Mouse (Mus musculus) testis, adult 2 months (tissue): ENCODE results near the gene Rnf130. TPM values are rescaled to one million over a fixed set of nuclear protein-coding genes. Genes with fewer than 3 reads are reported as not detected.

Experiments used
- H3K27ac ChIP-seq: fragments of 200-500 bp; 2 replicates; pipeline ENCODE4 v1.5.1; 2012; ENCODE audit warnings: low read depth, low read length; ENCODE audit not compliant: control insufficient read depth, insufficient read depth
- H3K27me3 ChIP-seq: fragments of 200-500 bp; 2 replicates; pipeline ENCODE4 v1.6.1; 2012; ENCODE audit warnings: mild to moderate bottlenecking, low read length, moderate library complexity; ENCODE audit not compliant: control insufficient read depth, insufficient read depth
- H3K36me3 ChIP-seq: fragments of 200-500 bp; 2 replicates; pipeline ENCODE4 v1.6.1; 2012; ENCODE audit warnings: mild to moderate bottlenecking, low read length; ENCODE audit not compliant: control insufficient read depth, insufficient read depth
- H3K4me1 ChIP-seq: fragments of 200-500 bp; 2 replicates; pipeline ENCODE4 v1.6.1; 2012; ENCODE audit warnings: low read length; ENCODE audit not compliant: control insufficient read depth, insufficient read depth
- H3K4me3 ChIP-seq: fragments of 200-500 bp; 2 replicates; pipeline ENCODE4 v1.5.1; 2012; ENCODE audit warnings: low read depth, mild to moderate bottlenecking, low read length, moderate library complexity, mixed read lengths; ENCODE audit not compliant: control insufficient read depth
- CTCF ChIP-seq: fragments of 200-500 bp; IDR thresholded peaks from 2 replicates; pipeline ENCODE4 v1.5.1; 2012; ENCODE audit warnings: low read depth, mild to moderate bottlenecking, inconsistent platforms, low read length, moderate library complexity; ENCODE audit not compliant: control insufficient read depth, insufficient read depth, insufficient replicate concordance
- POLR2A ChIP-seq: fragments of 200-500 bp; IDR thresholded peaks from 2 replicates; pipeline ENCODE4 v1.6.1; 2012; ENCODE audit warnings: low read depth, mild to moderate bottlenecking, inconsistent platforms, low read length, moderate library complexity; ENCODE audit not compliant: control insufficient read depth
- polyA plus RNA-seq: library from polyadenylated mRNA; depleted of rRNA; stranded (reverse); fragments of >200 nt; gene quantifications from 2 replicates; pipeline ENCODE4 v1.2.3, GENCODE M21; 2012

Rnf130 gene
- polyA plus RNA-seq, 1 experiment, result 12.1 TPM

DNA sequence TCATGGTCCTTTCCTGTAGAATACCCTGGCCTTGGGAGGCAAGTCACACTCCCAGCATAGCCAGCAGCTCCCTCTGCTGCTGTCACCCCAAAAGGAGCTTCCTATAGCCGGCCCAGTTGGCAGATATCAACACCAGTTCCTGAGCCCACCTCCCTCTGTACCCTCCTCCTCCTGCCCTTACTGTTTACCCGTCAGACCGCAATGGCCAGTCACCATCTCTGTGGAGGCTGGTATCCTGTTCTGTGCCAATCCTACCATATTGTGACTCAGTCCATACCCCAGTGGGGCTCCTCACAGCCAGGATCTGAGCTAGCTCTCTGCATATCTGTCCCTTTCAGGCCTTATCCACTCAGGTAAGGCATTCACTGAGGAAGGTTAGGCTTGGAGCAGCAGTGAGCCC lies 120.4 kb downstream of the Rnf130 start:
- Histone ChIP-seq H3K27me3 (no peaks in the 10 kb centered on the region), H3K36me3 (no peaks in the 10 kb centered on the region), H3K4me3 (no peak overlapping the region), H3K27ac (no peak overlapping the region), H3K4me1 (peaks cover 5% of the 10 kb centered on the region)
- TF ChIP-seq CTCF (no peak), POLR2A (no peak)

DNA sequence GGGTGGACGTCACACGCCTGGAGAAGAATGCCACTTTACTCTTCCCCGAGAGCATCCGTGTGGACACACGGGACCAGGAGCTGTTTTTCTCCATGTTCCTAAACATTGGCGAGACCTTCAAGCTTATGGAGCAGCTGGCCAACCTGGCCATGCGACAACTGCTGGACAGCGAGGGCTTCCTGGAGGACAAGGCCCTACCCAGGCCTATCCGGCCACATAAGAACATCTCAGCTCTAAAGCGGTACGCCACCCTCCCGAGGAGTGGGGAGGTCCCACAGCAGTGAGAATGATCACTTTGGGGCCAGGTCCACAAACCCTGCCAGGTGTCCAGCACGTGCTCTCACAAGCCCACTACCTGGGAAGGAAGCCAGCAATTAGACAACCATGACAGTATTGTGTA lies 121.0 kb downstream of the Rnf130 start:
- H3K27me3 ChIP-seq, result no peaks in the 10 kb centered on the region
- no peaks in the 10 kb centered on the region for H3K36me3 ChIP-seq
- H3K27ac ChIP-seq, result no peak overlapping the region
- TF ChIP-seq POLR2A, result no peak
- peaks cover 5% of the 10 kb centered on the region for H3K4me1 ChIP-seq
- no peak overlapping the region for H3K4me3 ChIP-seq

DNA sequence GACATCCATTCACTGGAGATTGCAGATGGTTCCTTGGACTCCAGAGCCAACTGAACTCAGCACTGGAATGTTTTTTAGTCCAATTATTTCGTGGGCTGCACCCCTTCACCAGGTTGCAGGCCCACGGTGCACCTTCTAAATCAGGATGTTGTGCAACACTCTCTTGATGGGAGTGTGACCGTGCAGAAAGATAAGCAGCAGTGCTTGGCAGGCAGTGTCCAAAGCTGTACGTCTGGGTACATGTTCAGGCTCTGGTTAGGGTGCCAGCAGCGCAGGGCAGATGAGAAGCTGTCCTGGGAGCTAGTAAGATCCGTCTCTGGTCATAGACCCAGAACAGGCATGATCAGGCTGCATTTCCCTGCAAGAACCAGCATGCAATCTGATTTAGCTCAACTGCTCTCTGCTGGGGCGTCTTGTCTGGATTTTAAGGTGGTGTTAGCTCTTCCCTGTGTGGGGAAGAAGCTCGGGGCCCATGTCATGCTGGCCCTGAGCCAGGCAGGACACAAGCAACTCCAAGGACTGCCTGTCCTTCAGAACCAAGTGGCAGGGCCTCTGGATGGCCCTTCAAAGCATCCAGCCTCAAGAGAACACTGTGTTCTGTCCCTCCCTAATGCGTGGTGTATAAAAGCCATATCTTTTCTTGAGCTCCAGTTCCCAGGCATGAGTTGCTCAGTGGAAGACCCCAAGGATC lies 122.3 kb downstream of the Rnf130 start:
- Histone ChIP-seq H3K4me1 (peaks cover 5% of the 10 kb centered on the region), H3K27ac (peak overlapping the region; percentile 92), H3K4me3 (no peak overlapping the region), H3K36me3 (no peaks in the 10 kb centered on the region), H3K27me3 (no peaks in the 10 kb centered on the region)
- TF ChIP-seq POLR2A (no peak), CTCF (no peak)

DNA sequence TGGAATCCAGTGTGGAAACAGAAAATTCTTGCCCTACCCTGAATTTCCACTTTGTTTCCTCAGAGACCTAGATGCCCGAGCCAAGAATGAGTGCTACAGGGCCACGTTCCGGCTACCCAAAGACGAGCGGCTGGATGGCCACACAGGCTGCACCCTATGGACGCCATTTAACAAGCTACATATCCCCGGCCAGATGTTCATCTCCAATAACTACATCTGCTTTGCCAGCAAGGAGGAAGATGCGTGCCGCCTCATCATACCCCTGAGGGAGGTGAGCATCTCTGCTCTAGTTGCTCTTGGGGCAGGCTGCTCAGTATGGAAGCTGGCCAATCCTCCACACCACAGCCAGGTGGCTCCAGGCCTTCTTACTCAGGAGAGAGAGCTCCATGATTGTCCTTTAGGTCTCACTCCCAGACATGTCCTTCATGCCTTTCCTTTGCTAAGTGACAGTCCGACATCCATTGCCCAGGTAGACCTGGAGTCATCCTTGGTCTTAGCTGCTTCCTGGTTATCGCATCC lies 122.9 kb downstream of the Rnf130 start:
- no peaks in the 10 kb centered on the region for H3K36me3 ChIP-seq
- H3K4me1 ChIP-seq, result peaks cover 5% of the 10 kb centered on the region
- no peaks in the 10 kb centered on the region for H3K27me3 ChIP-seq
- H3K27ac ChIP-seq, result peak overlapping the region; percentile 58
- H3K4me3 ChIP-seq, result no peak overlapping the region
- TF ChIP-seq POLR2A (no peak), CTCF (no peak)

DNA sequence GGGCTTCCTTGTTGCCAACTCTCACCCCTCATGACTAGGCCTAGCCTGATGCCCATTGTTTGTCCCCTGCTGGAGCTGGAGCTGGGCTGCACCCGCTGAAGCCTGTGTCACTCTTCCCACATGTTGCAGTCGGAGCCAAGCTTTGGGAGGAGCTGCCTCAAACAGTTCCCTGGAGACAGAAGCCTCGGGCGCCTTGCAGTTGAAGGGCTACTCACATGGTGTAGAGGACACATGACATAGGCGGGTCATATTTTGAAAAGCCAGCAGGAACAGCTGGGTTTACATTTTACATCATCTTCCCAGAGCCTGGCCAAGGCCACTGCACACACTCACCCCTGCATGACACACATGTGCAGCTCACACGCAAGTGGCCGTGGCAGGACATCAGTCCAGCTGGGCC lies 124.1 kb downstream of the Rnf130 start:
- TF ChIP-seq CTCF, result no peak
- TF ChIP-seq POLR2A, result no peak
- Histone ChIP-seq H3K4me1 (peaks cover 5% of the 10 kb centered on the region), H3K27me3 (no peaks in the 10 kb centered on the region), H3K36me3 (no peaks in the 10 kb centered on the region), H3K4me3 (no peak overlapping the region), H3K27ac (no peak overlapping the region)

DNA sequence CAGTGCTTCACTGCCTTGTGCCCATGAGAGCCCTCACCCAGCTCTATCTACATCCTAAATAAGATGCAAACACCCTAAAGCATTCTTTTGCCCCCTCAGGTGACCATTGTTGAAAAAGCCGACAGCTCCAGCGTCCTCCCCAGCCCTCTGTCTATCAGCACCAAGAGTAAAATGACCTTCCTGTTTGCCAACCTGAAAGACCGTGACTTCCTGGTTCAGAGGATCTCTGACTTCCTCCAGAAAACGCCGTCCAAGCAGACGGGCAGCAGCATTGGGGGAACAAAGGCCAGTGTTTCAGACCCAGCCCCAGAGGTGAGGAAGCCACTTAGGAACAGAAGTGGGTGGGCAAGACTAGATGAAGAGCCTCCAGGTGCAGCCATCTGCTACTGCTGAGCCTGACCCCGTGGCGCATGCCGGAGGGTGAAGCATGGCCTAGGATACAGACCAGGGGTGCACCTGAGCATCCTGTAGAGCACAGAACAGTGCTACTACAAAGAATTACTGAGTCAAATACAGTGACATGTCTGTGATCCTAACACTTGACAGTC lies 124.5 kb downstream of the Rnf130 start:
- TF ChIP-seq POLR2A (no peak), CTCF (no peak)
- Histone ChIP-seq H3K36me3 (no peaks in the 10 kb centered on the region), H3K27ac (no peak overlapping the region), H3K4me3 (no peak overlapping the region), H3K4me1 (peaks cover 5% of the 10 kb centered on the region), H3K27me3 (no peaks in the 10 kb centered on the region)

DNA sequence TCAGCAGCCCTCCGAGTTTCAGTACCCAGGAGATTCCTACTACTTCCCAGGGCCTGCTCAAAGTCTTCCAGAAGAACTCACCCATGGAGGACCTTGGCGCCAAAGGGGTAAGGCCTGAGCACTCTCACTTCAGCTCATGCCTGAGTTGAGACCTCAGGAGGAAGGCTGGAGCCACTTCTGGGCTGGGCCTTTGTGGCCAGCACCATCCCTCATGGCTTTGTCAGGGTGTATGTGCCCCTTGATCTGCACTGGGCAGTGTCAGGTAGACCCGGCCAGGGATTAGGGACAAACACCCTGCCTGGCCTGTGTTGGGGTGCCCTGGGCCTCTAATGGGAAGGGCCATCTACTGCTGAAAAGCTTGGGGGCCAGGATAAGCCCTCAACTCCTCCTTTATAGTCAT lies 126.2 kb downstream of the Rnf130 start:
- Histone ChIP-seq H3K4me1 (peaks cover 5% of the 10 kb centered on the region), H3K27me3 (no peaks in the 10 kb centered on the region), H3K27ac (no peak overlapping the region), H3K4me3 (no peak overlapping the region), H3K36me3 (no peaks in the 10 kb centered on the region)
- TF ChIP-seq CTCF, result no peak
- no peak for TF ChIP-seq POLR2A
